Mouse (Mus musculus): ENCODE data around the gene 2010005H15Rik.
"Not testable (repeated sequence)": the region's sequence is repeated elsewhere in the genome, so short reads cannot be mapped to it uniquely, and the experiment has no call there.

Gene 2010005H15Rik

GRCm38 (mm10) chr16:36221168-36221567, at the start of gene 2010005H15Rik:
Gene 2010005H15Rik (plus strand): TSS chr16:36221468.
- DNase-seq, result not testable (repeated sequence)

GRCm38 (mm10) chr16:36176108-36176507, 45.2 kb upstream of the 2010005H15Rik start:
- DNase-seq, result no peak

- DNase-seq, result no peak
These were observed 41.4 kb upstream of the 2010005H15Rik start for GRCm38 (mm10) chr16:36179910-36180309.

GRCm38 (mm10) chr16:36183912-36184311, 37.4 kb upstream of the 2010005H15Rik start, which contains the start of gene Gm5483:
Gene Gm5483 (plus strand): TSS chr16:36184212.
- not testable (repeated sequence) for DNase-seq

- no peak for DNase-seq
These were observed 22.0 kb upstream of the 2010005H15Rik start for GRCm38 (mm10) chr16:36199226-36199625.

- DNase-seq, result no peak
These were observed 17.4 kb upstream of the 2010005H15Rik start for GRCm38 (mm10) chr16:36203846-36204245.

GRCm38 (mm10) chr16:36205684-36206083, 15.6 kb upstream of the 2010005H15Rik start:
- not testable (repeated sequence) for DNase-seq

GRCm38 (mm10) chr16:36209967-36210453, 11.3 kb upstream of the 2010005H15Rik start, which contains the start of gene Gm5416:
Gene Gm5416 (plus strand): TSS chr16:36210403.
- DNase-seq, result no peak

GRCm38 (mm10) chr16:36260585-36260984, 39.3 kb downstream of the 2010005H15Rik start:
- peak; percentile 2 for DNase-seq

- not testable (repeated sequence) for DNase-seq
These were observed 55.5 kb downstream of the 2010005H15Rik start, which contains the start of gene Stfa1 for GRCm38 (mm10) chr16:36276796-36277195. Gene Stfa1 (plus strand): TSS chr16:36276951.

GRCm38 (mm10) chr16:36289140-36289539, 67.9 kb downstream of the 2010005H15Rik start:
- no peak for DNase-seq

Measured in lung, postnatal 10 days (tissue).